Mouse (Mus musculus) hindbrain, embryonic 12.5 days (tissue): ENCODE measurements around the gene Aarsd1. TPM values are rescaled to one million over a fixed set of nuclear protein-coding genes. Genes with fewer than 3 reads are reported as not detected.
"Not testable (repeated sequence)": the region's sequence is repeated elsewhere in the genome, so short reads cannot be mapped to it uniquely, and the experiment has no call there.

Experiments used
- ATAC-seq: fragments of 200-750 bp; cut with Nextera tagmentation; 2 replicates; pipeline ENCODE4 v1.8.0; 2017; ENCODE audit warnings: moderate TSS enrichment; ENCODE audit not compliant: low FRiP score
- H3K27ac ChIP-seq: fragments of 300-500 bp; sonication (generic); 2 replicates; pipeline ENCODE4 v1.5.1; 2016; ENCODE audit warnings: mild to moderate bottlenecking
- H3K27me3 ChIP-seq: fragments of 300-500 bp; sonication (generic); 2 replicates; pipeline ENCODE4 v1.6.1; 2016; ENCODE audit warnings: mild to moderate bottlenecking
- H3K36me3 ChIP-seq: fragments of 300-500 bp; sonication (generic); 2 replicates; pipeline ENCODE4 v1.6.1; 2016; ENCODE audit warnings: mild to moderate bottlenecking
- H3K4me1 ChIP-seq: fragments of 300-500 bp; sonication (generic); 2 replicates; pipeline ENCODE4 v1.6.1; 2016
- H3K4me2 ChIP-seq: fragments of 300-500 bp; sonication (generic); replicated peaks from 2 replicates; pipeline ENCODE4 v1.6.1; 2016; ENCODE audit warnings: mild to moderate bottlenecking
- H3K4me3 ChIP-seq: fragments of 300-500 bp; sonication (generic); 2 replicates; pipeline ENCODE4 v1.5.1; 2016; ENCODE audit warnings: mild to moderate bottlenecking
- H3K9ac ChIP-seq: fragments of 300-500 bp; sonication (generic); 2 replicates; pipeline ENCODE4 v1.6.1; 2016; ENCODE audit warnings: mild to moderate bottlenecking, moderate library complexity
- H3K9me3 ChIP-seq: fragments of 300-500 bp; sonication (generic); replicated peaks from 2 replicates; pipeline ENCODE4 v1.6.1; 2016; ENCODE audit warnings: mild to moderate bottlenecking
- WGBS: fragments of 180-500 bp; shearing (Covaris S2); methylation state at CpG from one replicate; pipeline ENCODE4 v1.1.7; 2016; 5-methylcytosine and 5-hydroxymethylcytosine counted together
- polyA plus RNA-seq: library from polyadenylated mRNA; unstranded; fragments of >200 nt; fragmentation: Nextera tagmentation; extraction: Ambion mirVana; gene quantifications from 2 replicates; pipeline ENCODE4 v1.2.1, GENCODE M21; 2016

Gene Aarsd1
- polyA plus RNA-seq, 1 experiment from 2014 or later, result 79.0 TPM

- Histone ChIP-seq H3K9ac (no peak overlapping the region), H3K27me3 (0 out of 2 replicates have a peak, but pooled peaks cover 4% of the 10 kb centered on the region), H3K4me2 (no peak overlapping the region), H3K36me3 (no peaks in the 10 kb centered on the region), H3K27ac (no peak overlapping the region), H3K4me1 (peaks cover 17% of the 10 kb centered on the region), H3K9me3 (no peaks in the 10 kb centered on the region), H3K4me3 (no peak overlapping the region)
- whole genome bisulfite sequencing, result 18% methylated on average over 3 of the region's 3 CpGs
- no peak for ATAC-seq
Measured at GRCm38 (mm10) chr11:101419610-101420009, 2.2 kb upstream of the Aarsd1 start.

- H3K9me3 ChIP-seq, result no peaks in the 10 kb centered on the region
- H3K9ac ChIP-seq, result no peak overlapping the region
- no peak for ATAC-seq
- H3K27me3 ChIP-seq, result 0 out of 2 replicates have a peak, but pooled peaks cover 4% of the 10 kb centered on the region
- H3K4me3 ChIP-seq, result no peak overlapping the region
- WGBS, result 57% methylated on average over 6 of the region's 6 CpGs
- no peak overlapping the region for H3K4me2 ChIP-seq
- no peak overlapping the region for H3K27ac ChIP-seq
- no peaks in the 10 kb centered on the region for H3K36me3 ChIP-seq
- H3K4me1 ChIP-seq, result peaks cover 11% of the 10 kb centered on the region
Measured at GRCm38 (mm10) chr11:101418991-101419390, 1.6 kb upstream of the Aarsd1 start.

- WGBS, result 3% methylated on average over 11 of the region's 11 CpGs
- H3K36me3 ChIP-seq, result peaks cover 23% of the 10 kb centered on the region
- H3K4me1 ChIP-seq, result peaks cover 6% of the 10 kb centered on the region
- no peaks in the 10 kb centered on the region for H3K9me3 ChIP-seq
- peak overlapping the region; percentile 87 for H3K9ac ChIP-seq
- H3K27me3 ChIP-seq, result no peaks in the 10 kb centered on the region
- H3K4me3 ChIP-seq, result peak overlapping the region; percentile 87
- peak overlapping the region; percentile 86 for H3K27ac ChIP-seq
- peak overlapping the region; percentile 70 for H3K4me2 ChIP-seq
- ATAC-seq, result peak; percentile 55
Measured at GRCm38 (mm10) chr11:101416433-101417100, 848 bp downstream of the Aarsd1 start.

- no peak for ATAC-seq
- H3K4me3 ChIP-seq, result no peak overlapping the region
- WGBS, result 90% methylated on average over 2 of the region's 2 CpGs
- H3K9me3 ChIP-seq, result no peaks in the 10 kb centered on the region
- no peak overlapping the region for H3K9ac ChIP-seq
- H3K4me2 ChIP-seq, result no peak overlapping the region
- no peaks in the 10 kb centered on the region for H3K27me3 ChIP-seq
- H3K36me3 ChIP-seq, result peaks cover 35% of the 10 kb centered on the region
- H3K4me1 ChIP-seq, result peaks cover 6% of the 10 kb centered on the region
- no peak overlapping the region for H3K27ac ChIP-seq
Measured at GRCm38 (mm10) chr11:101415306-101415705, 2.1 kb downstream of the Aarsd1 start.

GRCm38 (mm10) chr11:101395110-101395509, 22.3 kb downstream of the Aarsd1 start:
- ATAC-seq, result no peak
- no peaks in the 10 kb centered on the region for H3K9me3 ChIP-seq
- no peak overlapping the region for H3K9ac ChIP-seq
- no peak overlapping the region for H3K27ac ChIP-seq
- H3K36me3 ChIP-seq, result no peaks in the 10 kb centered on the region
- no peak overlapping the region for H3K4me3 ChIP-seq
- no peaks in the 10 kb centered on the region for H3K27me3 ChIP-seq
- H3K4me1 ChIP-seq, result no peaks in the 10 kb centered on the region
- H3K4me2 ChIP-seq, result no peak overlapping the region
- WGBS, result 5% methylated on average over 8 of the region's 8 CpGs

- H3K27ac ChIP-seq, result no peak overlapping the region
- H3K9ac ChIP-seq, result no peak overlapping the region
- ATAC-seq, result no peak
- H3K27me3 ChIP-seq, result no peaks in the 10 kb centered on the region
- no peaks in the 10 kb centered on the region for H3K9me3 ChIP-seq
- 14% methylated on average over 4 of the region's 4 CpGs for WGBS
- H3K4me3 ChIP-seq, result no peak overlapping the region
- H3K36me3 ChIP-seq, result no peaks in the 10 kb centered on the region
- no peak overlapping the region for H3K4me2 ChIP-seq
- no peaks in the 10 kb centered on the region for H3K4me1 ChIP-seq
Measured at GRCm38 (mm10) chr11:101381817-101382216, 35.6 kb downstream of the Aarsd1 start.

- H3K4me2 ChIP-seq, result no peak overlapping the region
- no peak for ATAC-seq
- H3K4me1 ChIP-seq, result no peaks in the 10 kb centered on the region
- H3K9ac ChIP-seq, result no peak overlapping the region
- H3K27me3 ChIP-seq, result no peaks in the 10 kb centered on the region
- H3K27ac ChIP-seq, result no peak overlapping the region
- H3K36me3 ChIP-seq, result no peaks in the 10 kb centered on the region
- no peak overlapping the region for H3K4me3 ChIP-seq
- no peaks in the 10 kb centered on the region for H3K9me3 ChIP-seq
- 87% methylated on average over 6 of the region's 6 CpGs for WGBS
Measured at GRCm38 (mm10) chr11:101378926-101379325, 38.5 kb downstream of the Aarsd1 start.

GRCm38 (mm10) chr11:101378196-101378595, 39.2 kb downstream of the Aarsd1 start:
- not testable (repeated sequence) for H3K9ac ChIP-seq, H3K4me2 ChIP-seq, H3K27me3 ChIP-seq, H3K27ac ChIP-seq, ATAC-seq, H3K36me3 ChIP-seq, H3K9me3 ChIP-seq, H3K4me1 ChIP-seq, H3K4me3 ChIP-seq
- WGBS, result 91% methylated on average over 8 of the region's 8 CpGs

- ATAC-seq, result no peak
- H3K9me3 ChIP-seq, result no peaks in the 10 kb centered on the region
- H3K4me3 ChIP-seq, result no peak overlapping the region
- H3K9ac ChIP-seq, result no peak overlapping the region
- 76% methylated on average over 7 of the region's 7 CpGs for WGBS
- no peak overlapping the region for H3K4me2 ChIP-seq
- no peak overlapping the region for H3K27ac ChIP-seq
- no peaks in the 10 kb centered on the region for H3K4me1 ChIP-seq
- H3K27me3 ChIP-seq, result no peaks in the 10 kb centered on the region
- no peaks in the 10 kb centered on the region for H3K36me3 ChIP-seq
Measured at GRCm38 (mm10) chr11:101374421-101374938, 42.9 kb downstream of the Aarsd1 start.

GRCm38 (mm10) chr11:101370141-101370540, 47.3 kb downstream of the Aarsd1 start:
- Histone ChIP-seq H3K36me3 (no peaks in the 10 kb centered on the region), H3K9me3 (no peaks in the 10 kb centered on the region), H3K27ac (no peak overlapping the region), H3K9ac (no peak overlapping the region), H3K4me2 (no peak overlapping the region), H3K4me3 (no peak overlapping the region), H3K4me1 (no peaks in the 10 kb centered on the region), H3K27me3 (no peaks in the 10 kb centered on the region)
- ATAC-seq, result no peak
- WGBS, result 79% methylated on average over 5 of the region's 5 CpGs

GRCm38 (mm10) chr11:101367326-101367935, 50.0 kb downstream of the Aarsd1 start, which contains the start of gene G6pc:
Gene G6pc (plus strand): TSS chr11:101367561.
- no peaks in the 10 kb centered on the region for H3K9me3 ChIP-seq
- WGBS, result 86% methylated on average over 8 of the region's 8 CpGs
- no peaks in the 10 kb centered on the region for H3K36me3 ChIP-seq
- no peak within 1 kb of the TSS for H3K4me2 ChIP-seq
- no peak for ATAC-seq
- H3K4me1 ChIP-seq, result no peaks in the 10 kb centered on the region
- H3K4me3 ChIP-seq, result no peak within 1 kb of the TSS
- H3K27me3 ChIP-seq, result no peaks in the 10 kb centered on the region
- no peak within 1 kb of the TSS for H3K9ac ChIP-seq
- H3K27ac ChIP-seq, result no peak within 1 kb of the TSS

- no peak overlapping the region for H3K9ac ChIP-seq
- no peak overlapping the region for H3K4me3 ChIP-seq
- H3K4me2 ChIP-seq, result no peak overlapping the region
- H3K27ac ChIP-seq, result no peak overlapping the region
- H3K9me3 ChIP-seq, result no peaks in the 10 kb centered on the region
- no peaks in the 10 kb centered on the region for H3K27me3 ChIP-seq
- WGBS, result 81% methylated on average over 5 of the region's 5 CpGs
- no peaks in the 10 kb centered on the region for H3K36me3 ChIP-seq
- no peak for ATAC-seq
- H3K4me1 ChIP-seq, result no peaks in the 10 kb centered on the region
Measured at GRCm38 (mm10) chr11:101364531-101364931, 52.9 kb downstream of the Aarsd1 start.
